Mouse (Mus musculus) embryo, embryonic 11 days (tissue): ENCODE results near the gene Stxbp4.

Experiments used
- DNase-seq: peaks from one replicate; pipeline ENCODE4 v3.0.0-alpha.2; 2015

Gene Stxbp4

DNA sequence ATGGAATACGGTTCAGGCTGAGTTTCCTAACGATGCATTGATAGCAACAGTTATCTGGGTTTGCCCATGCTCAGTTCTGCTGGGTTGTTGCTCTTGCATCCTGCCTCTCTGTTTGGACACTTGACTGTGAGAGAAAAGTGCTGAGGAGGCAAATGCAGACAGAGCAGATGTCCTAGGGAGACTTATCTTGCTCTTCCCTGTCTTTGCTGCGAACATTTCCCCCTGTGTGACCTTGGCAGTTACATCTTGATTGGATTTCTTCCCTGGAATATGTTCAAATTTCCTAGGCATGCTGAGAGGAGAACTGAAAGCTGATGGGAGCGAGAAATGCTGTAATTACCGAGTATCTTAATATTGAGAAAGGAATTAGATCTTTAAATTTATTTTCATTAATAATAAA is 186.4 kb downstream of the Stxbp4 start:
- no peak for DNase-seq

DNA sequence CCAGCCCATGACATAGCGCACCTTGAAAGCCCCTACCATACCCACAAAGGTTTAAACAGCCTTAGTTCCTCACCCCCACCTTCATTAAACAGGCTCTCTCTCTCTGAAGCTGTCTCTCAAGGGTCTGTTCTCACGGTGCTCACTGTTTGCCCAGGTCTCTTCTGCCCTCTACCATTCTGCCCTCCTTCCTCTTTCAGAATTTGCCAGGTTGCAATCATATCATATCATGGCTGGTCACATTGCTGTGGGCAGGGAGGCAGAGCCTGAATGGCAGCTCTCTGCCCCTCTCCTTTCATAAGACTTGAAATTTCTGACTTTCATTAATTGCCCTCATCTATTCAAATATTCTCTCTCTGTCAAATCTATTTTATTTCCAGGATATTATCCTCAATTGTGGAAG is 195.4 kb downstream of the Stxbp4 start:
- DNase-seq: no peak

DNA sequence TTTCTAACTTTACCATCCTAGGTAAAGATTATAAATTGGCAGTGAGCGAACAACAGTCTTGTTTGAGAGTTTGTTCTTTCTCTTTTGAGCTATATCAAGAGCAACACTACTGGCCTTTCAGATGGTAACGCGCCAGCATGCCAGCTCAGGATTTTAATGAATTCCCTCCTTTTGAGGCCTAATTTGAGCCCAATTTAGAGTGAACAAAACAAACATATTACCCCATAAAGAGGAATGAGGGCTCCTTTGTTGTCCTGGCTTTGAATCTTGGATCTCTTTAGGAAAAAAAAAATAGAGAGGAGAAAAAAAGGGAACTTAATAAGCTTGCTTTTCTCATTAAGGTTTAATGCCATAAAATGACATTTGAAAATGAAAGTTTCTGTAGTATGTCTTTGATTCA is 197.0 kb downstream of the Stxbp4 start:
- DNase-seq: no peak

DNA sequence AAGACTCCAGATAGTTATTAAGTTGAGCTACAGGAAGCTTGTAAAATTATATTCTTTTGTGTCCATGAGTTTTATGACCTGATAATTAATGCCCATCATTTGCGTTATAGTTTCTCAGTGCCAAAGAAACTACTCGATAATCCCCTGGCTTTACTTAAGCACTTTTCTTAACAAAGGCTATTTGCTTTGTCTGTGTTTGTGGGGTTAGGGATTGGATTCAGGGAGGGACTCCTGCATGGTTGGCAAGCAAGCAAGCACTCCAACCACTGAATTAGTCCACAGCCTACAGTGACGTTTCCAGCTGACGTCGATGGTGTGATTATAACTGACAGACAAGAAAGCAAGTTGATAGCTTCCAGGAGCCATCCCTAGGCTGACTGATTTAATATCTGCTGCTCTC is 199.1 kb downstream of the Stxbp4 start:
- no peak for DNase-seq
